Mouse (Mus musculus): Measurements from ENCODE around the gene Elmsan1.
"Not testable (repeated sequence)": the region's sequence is repeated elsewhere in the genome, so short reads cannot be mapped to it uniquely, and the experiment has no call there.

DNA sequence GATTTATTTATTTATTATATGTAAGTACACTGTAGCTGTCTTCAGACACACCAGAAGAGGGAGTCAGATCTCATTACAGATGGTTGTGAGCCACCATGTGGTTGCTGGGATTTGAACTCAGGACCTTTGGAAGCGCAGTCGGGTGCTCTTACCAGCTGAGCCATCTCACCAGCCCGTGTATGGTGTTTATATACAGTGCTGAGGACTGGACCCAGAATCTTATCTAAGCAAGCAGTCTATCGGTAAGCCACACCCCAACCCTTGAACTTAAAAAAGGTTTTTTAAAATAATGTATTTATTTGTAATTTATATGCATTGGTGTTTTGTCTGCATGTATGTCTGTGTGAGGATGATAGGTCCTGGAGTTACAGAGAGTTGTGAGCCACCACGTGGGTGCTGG, 18.4 kb upstream of the Elmsan1 start:
- TF ChIP-seq POLR2A (IDR thresholded peaks at IDR 0.05; ENCODE audit: insufficient read depth, low read length); CTCF (IDR thresholded peaks at IDR 0.05; ENCODE audit: low read depth, low read length); EP300 (IDR thresholded peaks at IDR 0.05; ENCODE audit: insufficient read depth, low read depth, low read length): not testable (repeated sequence)

Measured in ES-Bruce4 (cell line).